Mouse (Mus musculus): Measurements from ENCODE around the gene Klf11. TPM values are rescaled to one million over a fixed set of nuclear protein-coding genes. Genes with fewer than 3 reads are reported as not detected.
A peak's percentile ranks its signal among the peaks of the same experiment; 100 is the strongest.

The Klf11 gene
- polyA plus RNA-seq, 1 experiment from 2014 or later, result 15.4 TPM

DNA sequence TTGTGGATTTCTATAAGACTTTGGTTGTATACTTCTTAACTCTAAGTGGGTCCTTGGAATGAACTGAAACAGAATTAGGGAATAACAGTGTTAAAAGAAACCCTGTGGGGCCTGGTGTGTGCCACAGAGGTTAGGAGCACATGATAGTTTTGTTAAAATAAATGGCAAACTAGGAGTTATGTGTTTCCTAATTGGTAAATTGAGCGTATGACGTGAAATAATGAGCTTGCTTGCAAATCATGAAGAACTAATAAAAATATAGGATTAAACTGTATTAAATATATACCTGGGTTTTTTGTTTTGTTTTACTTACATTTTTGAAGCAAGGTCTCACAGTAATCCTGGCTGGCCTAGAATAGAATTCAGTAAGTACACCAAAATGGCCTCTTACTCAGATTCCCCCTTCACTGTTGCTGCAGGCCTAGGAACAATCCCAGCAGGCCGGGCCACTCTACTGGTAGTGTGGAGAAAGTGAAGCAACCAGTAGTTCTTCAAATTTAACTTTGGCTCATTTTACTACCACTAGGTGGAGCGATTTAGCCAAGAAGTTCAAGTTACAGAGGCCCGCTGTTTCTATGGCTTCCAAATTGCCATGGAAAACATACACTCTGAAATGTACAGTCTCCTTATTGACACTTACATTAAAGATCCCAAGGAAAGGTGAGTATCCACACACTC is 58.9 kb downstream of the Klf11 start:
- WGBS, result 27% methylated on average over 5 of the region's 5 CpGs
- peak overlapping the region; percentile 84 for H3K4me2 ChIP-seq (ENCODE audit: low read length)
- H3K36me3 ChIP-seq (ENCODE audit: insufficient read depth, low read length), result peaks cover 10% of the 10 kb centered on the region; the same call in 1 of the 2 replicates

DNA sequence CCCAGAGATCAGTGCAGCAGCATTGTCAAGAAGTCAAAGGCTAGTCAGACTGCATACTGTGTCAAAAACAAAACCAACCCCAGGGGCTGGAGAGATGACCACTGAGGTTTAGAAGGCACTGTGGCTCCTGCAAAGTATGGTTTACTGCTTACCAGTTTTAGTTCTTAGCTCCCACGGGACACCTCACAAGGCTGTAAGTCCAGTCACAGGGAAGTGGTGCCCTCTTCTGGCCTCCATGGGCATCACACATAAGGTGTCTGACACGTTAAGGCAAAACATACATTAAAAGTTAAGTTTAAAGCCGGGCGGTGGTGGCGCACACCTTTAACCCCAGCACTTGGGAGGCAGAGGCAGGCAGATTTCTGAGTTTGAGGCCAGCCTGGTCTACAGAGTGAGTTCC is 59.6 kb downstream of the Klf11 start:
- H3K4me3 ChIP-seq (replicated peaks; ENCODE audit: low read depth, low read length), result no peak overlapping the region
- DNase-seq (ENCODE audit: low spot score), result no peak
- TF ChIP-seq CTCF (IDR thresholded peaks at IDR 0.05; ENCODE audit: low read depth), result peak; percentile 62
- WGBS, result 58% methylated on average over 5 of the region's 5 CpGs
- no peak for ATAC-seq (replicated peaks; ENCODE audit: low FRiP score, low read depth)
- 0 out of 2 replicates have a peak, but pooled peaks cover 8% of the 10 kb centered on the region for H3K4me1 ChIP-seq (replicated peaks; ENCODE audit: insufficient read depth, low read length)
- H3K36me3 ChIP-seq (ENCODE audit: insufficient read depth, low read length), result peaks cover 10% of the 10 kb centered on the region; the same call in 1 of the 2 replicates
- H3K27me3 ChIP-seq (ENCODE audit: insufficient read depth, low read length), result no peaks in the 10 kb centered on the region
- H3K27ac ChIP-seq, result peak overlapping the region; percentile 48; the same call in 1 of the 2 replicates
- H3K9me3 ChIP-seq (replicated peaks; ENCODE audit: low read length), result no peaks in the 10 kb centered on the region
- H3K4me2 ChIP-seq (ENCODE audit: low read length), result no peak overlapping the region
- H3K9ac ChIP-seq (ENCODE audit: low read depth, low read length), result no peak overlapping the region

More for the DNA sequence above, 58.9 kb downstream of the Klf11 start:
- no peaks in the 10 kb centered on the region for H3K27me3 ChIP-seq (ENCODE audit: insufficient read depth, low read length)
- ATAC-seq (replicated peaks; ENCODE audit: low FRiP score, low read depth) (peak; percentile 15; the same call in 1 of the 2 replicates), DNase-seq (ENCODE audit: low spot score) (peak; percentile 98)
- TF ChIP-seq CTCF (IDR thresholded peaks at IDR 0.05; ENCODE audit: low read depth), result peak; percentile 80
- no peak overlapping the region for H3K9ac ChIP-seq (ENCODE audit: low read depth, low read length)
- peak overlapping the region; percentile 48 for H3K27ac ChIP-seq
- H3K4me1 ChIP-seq (replicated peaks; ENCODE audit: insufficient read depth, low read length), result 0 out of 2 replicates have a peak, but pooled peaks cover 8% of the 10 kb centered on the region
- no peaks in the 10 kb centered on the region for H3K9me3 ChIP-seq (replicated peaks; ENCODE audit: low read length)
- H3K4me3 ChIP-seq (replicated peaks; ENCODE audit: low read depth, low read length), result peak overlapping the region; percentile 68; the same call in 1 of the 2 replicates

Other genes starting within 250 kb of the Klf11 start
- 27.6 and 28.5 TPM in 2 replicates for gene Taf1b, start 152.9 kb upstream of the Klf11 start, polyA plus RNA-seq (2015; fragmentation: Nextera tagmentation; extraction: Ambion mirVana)
- gene Grhl1, start 79.0 kb upstream of the Klf11 start, polyA plus RNA-seq (2015; fragmentation: Nextera tagmentation; extraction: Ambion mirVana), result 2.3 and 2.8 TPM in 2 replicates
- 16.2 and 16.4 TPM in 2 replicates for gene Cys1, start 30.5 kb downstream of the Klf11 start, polyA plus RNA-seq (2015; fragmentation: Nextera tagmentation; extraction: Ambion mirVana)
- gene Rrm2, start 57.0 kb downstream of the Klf11 start, polyA plus RNA-seq (2015; fragmentation: Nextera tagmentation; extraction: Ambion mirVana), result 101 and 136 TPM in 2 replicates
- gene Mboat2, start 179.6 kb downstream of the Klf11 start, polyA plus RNA-seq (2015; fragmentation: Nextera tagmentation; extraction: Ambion mirVana), result 44.5 and 50.8 TPM in 2 replicates

Measured in kidney, postnatal 0 days (tissue).